Mouse (Mus musculus): ENCODE results near the gene Nampt.

Nampt gene

GRCm38 (mm10) chr12:32897199-32898120 lies 78.1 kb downstream of the Nampt start:
- in situ Hi-C loops (cut with MboI, MseI), result no loop called here

GRCm38 (mm10) chr12:32901005-32901404 lies 81.7 kb downstream of the Nampt start:
- in situ Hi-C loops (cut with MboI, MseI), result no loop called here

Measured in T-helper 2 cell (primary cell).